In genomic region chr10:80165392-80166128, GRCm38 (mm10) we compare ENCODE assay signal across 8 mouse cellular contexts. TPM values are rescaled to one million over a fixed set of nuclear protein-coding genes. Genes with fewer than 3 reads are reported as not detected.
DNase-seq lines count a peak whose midpoint lies in the region; ATAC-seq and TF ChIP-seq lines count a peak whose summit lies in the region.

Cirbp (plus strand) TSS chr10:80165985.

- no peak for TF ChIP-seq POLR2A in olfactory bulb, adult 2 months (IDR thresholded peaks at IDR 0.05; ENCODE audit: insufficient read depth, low read depth, low read length)

- no peaks in the 10 kb centered on the region for H3K9me3 ChIP-seq in embryonic facial prominence, embryonic 12.5 days
- no peaks in the 10 kb centered on the region for H3K9me3 ChIP-seq in heart, embryonic 11.5 days (replicated peaks; ENCODE audit: control insufficient read depth, low read length)
- H3K9me3 ChIP-seq in kidney, embryonic 14.5 days (ENCODE audit: control insufficient read depth, low read length): no peaks in the 10 kb centered on the region
- no peaks in the 10 kb centered on the region for H3K9me3 ChIP-seq in liver, embryonic 11.5 days (ENCODE audit: control insufficient read depth, low read length)

- H3K4me1 ChIP-seq in embryonic facial prominence, embryonic 12.5 days: peaks cover 58% of the 10 kb centered on the region
- H3K4me1 ChIP-seq in heart, embryonic 11.5 days (ENCODE audit: control insufficient read depth, insufficient read depth, low read length): peaks cover 68% of the 10 kb centered on the region
- H3K4me1 ChIP-seq in kidney, embryonic 14.5 days (ENCODE audit: control insufficient read depth, insufficient read depth, low read length): peaks cover 68% of the 10 kb centered on the region
- peaks cover 66% of the 10 kb centered on the region for H3K4me1 ChIP-seq in liver, embryonic 11.5 days (replicated peaks; ENCODE audit: control insufficient read depth, insufficient read depth, low read length)
- peaks cover 61% of the 10 kb centered on the region for H3K4me1 ChIP-seq in olfactory bulb, adult 2 months (ENCODE audit: control insufficient read depth, insufficient read depth, low read length)

- peak within 1 kb of the TSS; percentile 64 for H3K4me3 ChIP-seq in embryonic facial prominence, embryonic 12.5 days
- peak within 1 kb of the TSS; percentile 46 for H3K4me3 ChIP-seq in heart, embryonic 11.5 days (ENCODE audit: low read depth, low read length)
- peak within 1 kb of the TSS; percentile 33 for H3K4me3 ChIP-seq in kidney, embryonic 14.5 days (ENCODE audit: low read length)
- H3K4me3 ChIP-seq in liver, embryonic 11.5 days (ENCODE audit: low read depth, low read length): peak within 1 kb of the TSS; percentile 84
- peak within 1 kb of the TSS; percentile 48 for H3K4me3 ChIP-seq in olfactory bulb, adult 2 months (ENCODE audit: insufficient read depth, low read depth, low read length)

- TF ChIP-seq CTCF in olfactory bulb, adult 2 months (IDR thresholded peaks at IDR 0.05; ENCODE audit: insufficient read depth, low read depth, low read length): no peak

- no peak for ATAC-seq in embryonic facial prominence, embryonic 12.5 days (ENCODE audit: insufficient number of reproducible peaks, insufficient read depth, low FRiP score, low TSS enrichment)
- no peak for ATAC-seq in heart, embryonic 11.5 days (replicated peaks; ENCODE audit: insufficient number of reproducible peaks, low FRiP score, low TSS enrichment)
- no peak for ATAC-seq in kidney, embryonic 14.5 days (ENCODE audit: low FRiP score, low TSS enrichment)
- ATAC-seq in liver, embryonic 11.5 days (replicated peaks; ENCODE audit: low FRiP score): no peak

- peak within 1 kb of the TSS; percentile 81 for H3K4me2 ChIP-seq in embryonic facial prominence, embryonic 12.5 days (replicated peaks)
- H3K4me2 ChIP-seq in heart, embryonic 11.5 days: peak within 1 kb of the TSS; percentile 97
- H3K4me2 ChIP-seq in kidney, embryonic 14.5 days (replicated peaks; ENCODE audit: low read depth, low read length): peak within 1 kb of the TSS; percentile 80
- peak within 1 kb of the TSS; percentile 84 for H3K4me2 ChIP-seq in liver, embryonic 11.5 days

- peaks cover 9% of the 10 kb centered on the region for H3K36me3 ChIP-seq in embryonic facial prominence, embryonic 12.5 days
- peaks cover 9% of the 10 kb centered on the region for H3K36me3 ChIP-seq in heart, embryonic 11.5 days (ENCODE audit: control insufficient read depth, insufficient read depth, low read length)
- H3K36me3 ChIP-seq in kidney, embryonic 14.5 days (ENCODE audit: control insufficient read depth, insufficient read depth, low read length): peaks cover 10% of the 10 kb centered on the region
- H3K36me3 ChIP-seq in liver, embryonic 11.5 days (ENCODE audit: control insufficient read depth, insufficient read depth, low read length): peaks cover 7% of the 10 kb centered on the region

- no peaks in the 10 kb centered on the region for H3K27me3 ChIP-seq in embryonic facial prominence, embryonic 12.5 days
- no peaks in the 10 kb centered on the region for H3K27me3 ChIP-seq in heart, embryonic 11.5 days (ENCODE audit: control insufficient read depth, insufficient read depth, low read length)
- H3K27me3 ChIP-seq in kidney, embryonic 14.5 days (ENCODE audit: control insufficient read depth, insufficient read depth, low read length): no peaks in the 10 kb centered on the region
- H3K27me3 ChIP-seq in liver, embryonic 11.5 days (replicated peaks; ENCODE audit: control insufficient read depth, insufficient read depth, low read length): no peaks in the 10 kb centered on the region

- DNase-seq in CD4-positive, CD25-positive, alpha-beta regulatory T cell, adult 2 months (ENCODE audit: low read depth, low spot score): peak; percentile 20
- peak; percentile 87 for DNase-seq in NIH3T3 (ENCODE audit: low read depth)
- no peak for DNase-seq in liver, embryonic 11.5 days (ENCODE audit: low spot score)
- no peak for DNase-seq in T-cell, adult 2 months (ENCODE audit: low spot score)

- H3K9ac ChIP-seq in embryonic facial prominence, embryonic 12.5 days: peak within 1 kb of the TSS; percentile 42
- H3K9ac ChIP-seq in heart, embryonic 11.5 days (ENCODE audit: low read depth, low read length): peak within 1 kb of the TSS; percentile 72
- H3K9ac ChIP-seq in kidney, embryonic 14.5 days (ENCODE audit: low read depth, low read length): peak within 1 kb of the TSS; percentile 99; the same call in 1 of the 2 replicates
- H3K9ac ChIP-seq in liver, embryonic 11.5 days (ENCODE audit: low read depth, low read length): peak within 1 kb of the TSS; percentile 59

- H3K27ac ChIP-seq in embryonic facial prominence, embryonic 12.5 days: peak within 1 kb of the TSS; percentile 75
- H3K27ac ChIP-seq in heart, embryonic 11.5 days (ENCODE audit: low read depth, low read length): peak within 1 kb of the TSS; percentile 100
- H3K27ac ChIP-seq in kidney, embryonic 14.5 days (ENCODE audit: low read depth, low read length): peak within 1 kb of the TSS; percentile 63; the same call in 1 of the 2 replicates
- H3K27ac ChIP-seq in liver, embryonic 11.5 days (ENCODE audit: low read depth, low read length): peak within 1 kb of the TSS; percentile 65; the same call in 1 of the 2 replicates
- peak within 1 kb of the TSS; percentile 87 for H3K27ac ChIP-seq in olfactory bulb, adult 2 months (ENCODE audit: insufficient read depth, low read depth, low read length)

- 16% methylated on average over 20 of the region's 20 CpGs for WGBS in embryonic facial prominence, embryonic 12.5 days
- 11% methylated on average over 20 of the region's 20 CpGs for WGBS in heart, embryonic 11.5 days (ENCODE audit: insufficient replicate concordance)
- WGBS in kidney, embryonic 14.5 days: 19% methylated on average over 20 of the region's 20 CpGs
- WGBS in liver, embryonic 11.5 days: 19% methylated on average over 20 of the region's 20 CpGs
- WGBS in olfactory bulb, adult 2 months: 8% methylated on average over 20 of the region's 20 CpGs

RNA-seq across cellular contexts. Expression of gene Cirbp, which starts in this region (rescaled TPM):
- 151 and 159 TPM in 2 replicates for polyA plus RNA-seq in embryonic facial prominence, embryonic 12.5 days (2016; fragmentation: Nextera tagmentation; extraction: Ambion mirVana)
- polyA plus RNA-seq in heart, embryonic 11.5 days (2014; fragmentation: Nextera tagmentation; extraction: Ambion mirVana): 49.1 and 52.7 TPM in 2 replicates
- polyA plus RNA-seq in kidney, embryonic 14.5 days (2014; fragmentation: Nextera tagmentation; extraction: Ambion mirVana): 80.0 and 104 TPM in 2 replicates
- 22.5 and 25.1 TPM in 2 replicates for polyA plus RNA-seq in liver, embryonic 11.5 days (2014; fragmentation: Nextera tagmentation; extraction: Ambion mirVana)
- polyA plus RNA-seq in olfactory bulb, adult 2 months (2012; ENCODE audit: insufficient read depth, insufficient read length, low replicate concordance, missing spikeins): not detected in 2 replicates

Comparison
In these comparisons a context has a peak if more than half of its experiments do, and no peak if none do; other contexts are left out.
1. DNase-seq: peak in CD4-positive, CD25-positive, alpha-beta regulatory T cell, adult 2 months (single experiment) and NIH3T3 (single experiment); none in liver, embryonic 11.5 days (single experiment) and T-cell, adult 2 months (single experiment).
2. H3K4me3 ChIP-seq: peak in every context shown above with its lines; median percentile 84 in liver, embryonic 11.5 days; 64 in embryonic facial prominence, embryonic 12.5 days; 48 in olfactory bulb, adult 2 months; 46 in heart, embryonic 11.5 days; 33 in kidney, embryonic 14.5 days.
3. H3K9ac ChIP-seq: peak in every context shown above with its lines; median percentile 99 in kidney, embryonic 14.5 days; 72 in heart, embryonic 11.5 days; 59 in liver, embryonic 11.5 days; 42 in embryonic facial prominence, embryonic 12.5 days.
4. Peak in every context shown above with its lines, with median percentiles within 50 percentile points of each other: H3K27ac ChIP-seq and H3K4me2 ChIP-seq.